Mouse (Mus musculus): ENCODE measurements at regions not wholly inside any gene's neighbourhood (a gene's known extent, or its start where the extent isn't known, plus 50 kb on each side); places are given as distances from the start of the nearest gene placed in this dataset.

GRCm38 (mm10) chr5:116766261-116766660 is 174.6 kb upstream of the Srrm4 start:
- CTCF ChIA-PET: no interaction called here

- CTCF ChIA-PET: no interaction called here
These were observed 169.7 kb upstream of the Srrm4 start for GRCm38 (mm10) chr5:116761323-116761722.

- CTCF ChIA-PET: no interaction called here
These were observed 167.1 kb upstream of the Srrm4 start for GRCm38 (mm10) chr5:116758687-116759086.

- CTCF ChIA-PET: no interaction called here
These were observed 161.3 kb upstream of the Srrm4 start for GRCm38 (mm10) chr5:116752941-116753340.

GRCm38 (mm10) chr5:116752096-116752495 is 160.5 kb upstream of the Srrm4 start:
- CTCF ChIA-PET: no interaction called here

GRCm38 (mm10) chr5:116745776-116746175 is 154.2 kb upstream of the Srrm4 start:
- CTCF ChIA-PET: no interaction called here

GRCm38 (mm10) chr5:116744389-116744788 is 152.8 kb upstream of the Srrm4 start:
- CTCF ChIA-PET: no interaction called here

GRCm38 (mm10) chr5:116735622-116736021 is 144.0 kb upstream of the Srrm4 start:
- CTCF ChIA-PET: no interaction called here

- CTCF ChIA-PET: no interaction called here
These were observed 139.9 kb upstream of the Srrm4 start for GRCm38 (mm10) chr5:116731509-116731908.

GRCm38 (mm10) chr5:116719200-116719599 is 127.6 kb upstream of the Srrm4 start:
- CTCF ChIA-PET: no interaction called here

GRCm38 (mm10) chr5:116714256-116714655 is 122.6 kb upstream of the Srrm4 start:
- CTCF ChIA-PET: no interaction called here

GRCm38 (mm10) chr5:116712056-116712455 is 120.4 kb upstream of the Srrm4 start:
- CTCF ChIA-PET: no interaction called here

- CTCF ChIA-PET: no interaction called here
These were observed 116.9 kb upstream of the Srrm4 start for GRCm38 (mm10) chr5:116708505-116708904.

GRCm38 (mm10) chr5:116662466-116662865 is 70.8 kb upstream of the Srrm4 start:
- CTCF ChIA-PET: interaction anchor here (0.7 kb wide), 1 partner anchor 170 kb away, joined by 6 read pairs; no protein-coding TSS in a partner anchor

- CTCF ChIA-PET: no interaction called here
These were observed 70.2 kb upstream of the Srrm4 start for GRCm38 (mm10) chr5:116661851-116662250.

- CTCF ChIA-PET: no interaction called here
These were observed 63.1 kb upstream of the Srrm4 start for GRCm38 (mm10) chr5:116654486-116655420.

All from spleen, embryonic (tissue).